Mouse (Mus musculus) right cerebral cortex, postnatal 25 days (tissue): ENCODE measurements around the gene Sphkap.

Experiments
- DNase-seq: peaks from one replicate; pipeline ENCODE4 v3.0.0; 2022

The Sphkap gene

DNA sequence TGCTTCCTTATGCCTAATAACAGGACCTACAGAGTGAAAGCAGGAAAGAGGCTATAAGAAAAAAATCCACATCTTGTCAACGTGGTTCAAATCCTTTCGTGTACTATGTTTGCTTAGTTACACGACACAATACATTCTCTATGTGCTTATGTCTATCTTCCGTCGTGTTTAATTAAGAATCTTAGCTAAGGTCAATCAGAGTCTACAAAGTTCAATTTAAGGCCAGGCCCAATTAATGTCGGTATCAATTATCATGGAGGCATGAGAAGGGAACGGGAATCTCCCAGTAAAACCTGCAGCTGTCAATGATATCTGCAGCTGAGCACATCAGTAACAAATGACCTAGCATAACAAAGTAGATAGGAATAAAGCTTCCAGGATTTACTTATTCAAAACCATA lies 122.1 kb downstream of the Sphkap start:
- DNase-seq: no peak

DNA sequence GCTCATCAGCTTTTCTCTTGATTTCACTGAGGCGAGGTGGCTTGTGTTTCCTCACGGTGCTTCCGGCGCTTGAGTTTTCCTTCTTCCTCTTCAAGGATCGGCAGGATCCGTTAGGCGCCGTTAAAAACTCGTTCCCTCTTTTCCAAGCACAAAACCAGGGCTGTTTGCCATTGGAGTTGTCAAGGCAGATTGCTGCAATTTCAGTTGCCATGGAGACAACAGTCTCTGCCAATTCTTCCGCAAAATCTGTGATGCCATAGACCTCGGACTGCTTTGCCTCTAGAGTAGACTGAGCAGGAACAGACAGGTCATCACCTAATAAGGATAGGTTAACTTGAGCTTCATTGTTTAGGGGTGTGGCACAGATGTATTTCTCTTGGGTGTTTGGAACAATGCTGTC lies 131.0 kb downstream of the Sphkap start:
- peak; percentile 65 for DNase-seq

DNA sequence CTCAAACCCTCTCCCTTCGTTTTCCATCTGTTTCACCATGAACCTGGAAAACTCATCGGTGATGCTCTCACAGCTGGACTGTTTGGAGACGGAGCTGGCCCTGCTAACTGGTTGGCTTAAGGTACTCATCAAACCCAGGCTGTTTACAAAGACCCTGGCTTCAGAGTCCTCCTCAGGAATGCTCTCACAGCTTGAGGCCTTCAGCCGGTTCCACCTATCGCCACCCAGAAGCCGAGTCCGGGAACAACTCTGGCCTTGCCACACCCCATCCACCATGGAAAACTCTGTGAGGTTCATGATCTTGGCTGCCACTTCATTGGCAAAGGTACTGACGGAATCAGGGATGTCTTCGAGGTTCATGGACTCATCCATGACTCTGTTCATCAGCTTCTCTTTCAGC lies 131.4 kb downstream of the Sphkap start:
- no peak for DNase-seq

DNA sequence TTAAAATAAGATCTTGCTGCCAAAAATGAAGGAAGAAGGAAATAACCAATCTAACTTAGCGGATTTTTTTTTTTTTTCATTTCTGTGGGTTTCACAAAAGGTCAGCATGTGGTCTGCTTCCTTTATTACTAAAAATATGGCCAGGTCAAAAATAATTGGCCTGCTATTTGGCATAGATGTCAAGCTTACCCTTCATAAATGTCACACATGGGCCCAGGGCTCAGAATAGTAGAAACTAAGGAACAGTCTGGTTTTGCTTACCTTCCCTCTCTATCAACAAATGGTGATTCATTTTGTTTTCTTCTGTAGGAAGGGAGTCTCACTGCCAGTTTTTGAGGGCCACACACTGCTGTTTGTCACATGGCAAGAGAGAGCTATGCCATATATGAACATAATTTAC lies 156.3 kb downstream of the Sphkap start:
- no peak for DNase-seq

DNA sequence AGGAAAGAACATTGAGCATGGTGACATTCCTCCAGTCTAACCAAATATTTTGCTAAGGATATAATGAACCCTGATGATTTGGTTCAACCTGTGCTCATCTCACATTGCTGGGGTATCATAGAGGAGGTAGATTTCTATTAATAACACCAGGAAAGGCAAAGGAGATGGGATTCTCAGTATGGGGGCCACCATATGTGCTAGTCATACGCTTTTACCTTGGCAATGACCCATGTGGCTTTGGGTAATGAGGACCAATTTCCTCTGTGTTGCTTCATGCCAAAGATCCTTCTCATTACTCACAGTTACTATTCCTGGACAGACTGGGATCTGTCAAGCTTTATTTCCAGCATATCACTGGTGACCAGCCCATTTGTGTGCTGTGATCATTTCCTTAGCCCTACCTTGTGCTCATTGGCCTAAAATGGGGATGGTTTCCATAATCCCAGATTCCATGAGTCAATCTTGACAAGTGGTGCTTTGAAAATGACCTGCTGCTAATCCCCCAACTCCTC lies 159.7 kb downstream of the Sphkap start:
- DNase-seq: no peak

DNA sequence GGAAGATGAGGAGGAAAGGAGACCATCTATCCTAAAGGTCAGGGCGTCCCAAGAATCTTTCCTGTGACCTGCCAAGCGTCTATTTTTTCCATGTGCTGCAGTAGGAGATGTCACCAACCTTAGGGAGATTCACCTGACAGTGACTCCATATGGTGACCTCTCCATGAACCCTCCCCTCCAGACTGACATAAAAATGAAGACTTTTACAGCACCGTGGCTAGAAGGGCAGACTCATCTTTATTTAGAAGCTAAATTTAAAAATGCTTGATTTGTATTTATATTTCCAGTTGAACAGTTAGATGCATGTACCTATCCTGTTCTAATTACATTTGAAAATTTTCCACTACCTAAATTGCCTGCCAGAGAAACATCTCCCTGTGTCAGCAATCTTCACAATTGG lies 180.1 kb downstream of the Sphkap start:
- no peak for DNase-seq

DNA sequence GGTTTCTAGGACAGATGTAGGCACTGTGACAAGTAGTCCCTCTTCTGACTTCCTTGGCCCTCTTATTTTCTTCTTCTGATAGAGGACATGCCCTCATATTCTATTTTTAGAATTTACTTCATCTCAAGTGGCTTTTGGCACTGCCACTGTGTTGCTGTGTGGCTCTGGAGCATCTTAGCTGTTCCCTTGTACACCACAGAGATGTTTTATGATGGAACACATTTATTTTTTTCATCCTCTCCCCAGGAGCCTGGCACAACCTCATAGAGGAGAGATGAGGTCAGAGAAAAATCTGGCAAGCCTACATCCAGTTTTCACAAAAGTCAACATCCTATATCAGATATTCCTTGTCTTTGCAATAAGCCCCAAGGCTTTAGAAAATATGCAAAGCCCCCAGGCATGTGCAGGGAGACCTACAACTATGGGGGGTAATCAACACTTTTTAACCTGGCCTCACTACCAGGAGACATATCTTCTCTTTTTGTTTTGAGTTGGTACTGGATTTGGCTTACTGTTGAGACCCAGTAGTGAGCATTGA lies 183.5 kb downstream of the Sphkap start:
- no peak for DNase-seq

DNA sequence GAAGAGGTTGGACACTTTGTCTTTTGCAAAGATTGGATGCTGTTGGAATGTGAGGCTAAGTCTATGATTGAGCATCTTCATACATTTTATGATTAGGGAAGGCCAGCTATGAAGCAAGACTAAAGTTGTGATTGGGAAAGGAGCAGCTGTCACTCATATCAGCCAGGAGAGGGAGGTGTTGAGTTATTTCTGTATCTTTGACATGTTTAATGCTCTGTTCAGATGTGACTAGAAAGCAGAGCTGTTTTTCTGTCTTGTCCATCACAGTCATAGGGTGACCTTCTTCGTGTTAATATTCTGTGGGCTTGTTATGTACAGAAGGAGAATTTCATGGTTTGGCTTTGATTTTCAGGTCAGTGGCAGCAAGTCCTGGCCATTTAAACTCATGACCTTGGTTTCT lies 184.9 kb downstream of the Sphkap start:
- no peak for DNase-seq

DNA sequence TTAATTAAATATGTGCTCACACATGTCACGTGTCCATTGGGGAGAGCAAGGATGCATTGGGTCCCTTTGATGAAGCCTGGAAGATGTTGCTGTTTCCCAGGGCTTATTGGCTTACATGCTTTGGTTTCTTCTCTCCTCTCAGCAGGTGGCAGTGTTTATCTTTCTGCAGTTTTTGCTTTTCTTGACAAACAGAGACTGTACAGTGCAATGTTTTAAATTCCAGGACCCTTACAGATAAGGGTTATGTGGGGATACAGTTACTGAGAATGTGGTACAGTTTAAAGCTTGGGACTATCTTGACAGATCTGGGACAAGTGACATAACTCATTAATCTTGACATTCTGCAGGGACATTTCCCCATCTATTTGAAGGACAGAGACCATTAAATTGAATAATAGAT lies 189.7 kb downstream of the Sphkap start:
- DNase-seq: no peak

DNA sequence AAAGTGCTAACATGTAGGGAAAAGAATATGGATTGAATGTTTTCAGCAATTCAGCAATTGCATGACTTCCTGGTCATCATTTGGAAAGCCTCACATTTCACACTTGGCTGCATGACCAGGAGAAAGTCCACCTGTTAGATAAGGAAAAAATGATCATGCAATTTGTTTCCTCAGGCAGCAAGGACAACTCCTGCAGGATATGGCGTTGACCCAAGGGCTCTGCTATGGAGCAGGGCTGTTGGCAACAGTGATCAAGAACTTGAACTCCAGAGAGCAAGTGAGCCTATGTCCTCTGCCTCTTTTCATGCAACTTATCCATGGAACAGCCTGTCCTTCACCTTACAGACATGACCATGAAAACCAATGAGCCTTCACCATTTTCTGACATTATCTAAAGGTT lies 198.0 kb downstream of the Sphkap start:
- DNase-seq: no peak
